Mouse (Mus musculus) R1 (cell line): ENCODE results near the gene Creld1.

Experiments used
- DNase-seq: peaks from one replicate; pipeline ENCODE4 v3.0.0-alpha.2; 2018; ENCODE audit warnings: low read depth, low spot score

Creld1 gene

DNA sequence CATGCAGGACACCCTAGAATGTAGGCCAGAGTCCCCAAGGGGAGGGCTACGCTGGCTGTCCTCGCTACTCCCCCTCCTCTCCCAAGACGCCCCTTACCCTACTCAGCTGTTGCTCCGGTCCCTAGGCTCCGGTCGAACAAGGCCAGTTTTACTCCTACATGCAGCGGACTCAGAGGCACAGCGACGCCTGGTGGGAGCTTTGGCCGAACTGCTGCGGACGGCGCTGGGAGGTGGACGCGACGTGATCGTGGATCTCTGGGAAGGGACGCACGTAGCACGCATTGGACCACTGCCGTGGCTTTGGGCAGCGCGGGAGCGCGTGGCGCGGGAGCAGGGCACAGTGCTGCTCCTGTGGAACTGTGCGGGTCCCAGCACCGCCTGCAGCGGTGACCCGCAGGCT is 13.7 kb upstream of the Creld1 start:
- peak; percentile 85 for DNase-seq

DNA sequence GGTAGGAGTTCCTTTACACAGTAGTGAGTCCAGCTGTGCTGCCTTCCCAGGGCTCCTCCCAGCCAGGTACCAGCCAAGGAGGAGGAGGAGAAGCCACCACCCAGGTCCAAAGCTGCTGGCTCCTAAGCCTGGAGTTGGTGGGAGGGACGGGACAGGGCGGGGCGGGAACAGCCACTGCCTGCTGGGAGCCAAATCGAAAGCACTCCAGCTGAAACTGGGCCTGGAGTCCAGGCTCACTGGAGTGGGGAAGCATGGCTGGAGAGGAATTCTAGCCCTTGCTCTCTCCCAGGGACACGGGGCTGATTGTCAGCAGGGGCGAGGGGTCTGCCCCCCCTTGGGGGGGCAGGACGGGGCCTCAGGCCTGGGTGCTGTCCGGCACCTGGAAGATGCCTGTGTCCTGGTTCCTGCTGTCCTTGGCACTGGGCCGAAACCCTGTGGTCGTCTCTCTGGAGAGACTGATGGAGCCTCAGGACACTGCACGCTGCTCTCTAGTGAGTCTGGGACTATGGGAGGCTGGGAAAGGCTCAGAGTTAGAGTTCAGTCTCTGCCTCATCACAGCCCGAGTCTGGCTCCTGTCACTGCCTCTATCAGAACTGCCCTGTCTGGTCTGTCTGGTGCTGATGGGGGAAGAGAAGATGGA is 11.7 kb upstream of the Creld1 start, which contains the start of gene Il17rc:
Gene Il17rc, plus strand, starts transcription at position 131 of the 640 bp plus-strand sequence.
- DNase-seq, result peak; percentile 65

DNA sequence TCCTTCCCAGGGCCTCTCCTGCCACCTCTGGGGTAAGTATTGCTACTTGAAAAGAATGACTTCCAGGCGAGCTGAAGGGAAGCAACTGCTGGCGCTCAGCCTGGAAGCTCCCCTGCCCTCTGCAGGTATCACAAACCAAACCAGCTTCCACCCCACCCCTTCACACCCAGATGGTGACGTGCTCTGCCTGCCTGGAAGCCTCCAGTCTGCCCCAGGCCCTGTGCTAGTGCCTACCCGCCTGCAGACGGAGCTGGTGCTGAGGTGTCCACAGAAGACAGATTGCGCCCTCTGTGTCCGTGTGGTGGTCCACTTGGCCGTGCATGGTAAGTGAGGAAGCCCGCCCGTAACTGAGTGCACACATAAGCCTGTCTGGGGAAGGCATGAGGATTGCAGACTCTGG is 11.0 kb upstream of the Creld1 start:
- DNase-seq, result peak; percentile 30

DNA sequence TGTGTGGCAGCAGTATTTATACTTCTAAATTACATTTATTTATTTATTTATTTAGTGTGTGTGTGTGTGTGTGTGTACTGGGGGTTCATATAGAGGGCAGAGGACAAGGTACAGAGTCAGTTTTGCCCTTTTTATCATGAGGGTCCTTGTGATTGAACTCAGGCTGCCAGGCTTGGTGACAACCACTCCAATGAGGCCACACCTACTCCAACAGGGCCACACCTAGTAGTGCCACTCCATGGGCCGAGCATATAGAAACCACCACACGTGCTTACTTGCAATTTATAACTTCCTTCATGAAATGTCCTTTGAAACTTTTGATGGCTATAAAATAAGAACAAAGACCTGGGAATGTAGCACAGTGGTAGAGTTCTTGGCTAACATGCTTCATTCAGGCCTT is 9.9 kb upstream of the Creld1 start:
- no peak for DNase-seq

DNA sequence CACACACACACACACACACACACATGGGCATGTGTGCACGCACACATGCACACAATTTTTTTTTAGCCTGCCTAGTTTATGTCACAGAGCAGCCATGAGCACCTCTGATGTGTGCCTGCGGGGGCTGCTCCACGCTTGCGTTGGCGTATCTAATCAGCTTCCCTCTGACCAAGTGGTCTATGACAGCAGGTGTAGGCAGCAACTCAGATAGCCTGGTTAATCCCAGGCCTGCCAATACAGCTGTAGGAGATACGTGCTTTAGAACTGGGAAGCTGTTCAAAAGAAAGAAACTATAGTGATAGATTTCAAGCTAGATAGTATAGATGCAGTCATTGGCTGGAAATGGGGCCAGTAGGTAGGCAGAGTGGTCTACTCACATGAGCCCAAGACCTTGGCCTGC is 9.4 kb upstream of the Creld1 start:
- no peak for DNase-seq

DNA sequence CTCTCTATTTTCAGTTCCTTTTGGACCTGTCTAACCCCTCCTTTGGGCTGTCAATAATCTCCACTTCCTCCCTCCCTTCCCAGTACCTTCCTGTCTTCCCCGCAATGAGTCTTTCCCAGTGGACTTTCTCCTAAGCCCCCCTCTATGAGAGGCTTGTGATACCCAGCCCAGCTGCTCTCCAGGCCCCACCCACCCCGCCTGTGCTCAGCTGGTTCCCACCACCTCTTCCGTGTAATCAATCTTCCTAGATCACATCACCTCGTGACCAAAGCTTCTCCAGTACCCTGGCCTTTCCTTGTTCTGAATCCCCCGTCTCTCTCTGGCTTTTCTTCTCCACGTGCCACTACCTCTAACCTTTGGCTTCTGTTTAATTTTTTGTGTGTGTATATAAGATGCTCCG is 5.7 kb upstream of the Creld1 start:
- no peak for DNase-seq

DNA sequence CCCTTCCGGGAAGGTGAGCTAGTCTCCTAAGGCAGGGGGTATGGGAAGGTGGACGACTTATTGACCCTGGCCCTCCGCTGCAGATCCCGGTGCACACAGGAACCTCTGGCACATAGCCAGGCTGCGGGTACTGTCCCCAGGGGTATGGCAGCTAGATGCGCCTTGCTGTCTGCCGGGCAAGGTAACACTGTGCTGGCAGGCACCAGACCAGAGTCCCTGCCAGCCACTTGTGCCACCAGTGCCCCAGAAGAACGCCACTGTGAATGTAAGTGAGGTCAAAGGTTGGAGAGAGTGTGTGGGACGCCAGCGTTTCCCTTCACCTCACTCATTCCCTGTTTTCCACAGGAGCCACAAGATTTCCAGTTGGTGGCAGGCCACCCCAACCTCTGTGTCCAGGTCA is 4.2 kb upstream of the Creld1 start:
- DNase-seq, result no peak

DNA sequence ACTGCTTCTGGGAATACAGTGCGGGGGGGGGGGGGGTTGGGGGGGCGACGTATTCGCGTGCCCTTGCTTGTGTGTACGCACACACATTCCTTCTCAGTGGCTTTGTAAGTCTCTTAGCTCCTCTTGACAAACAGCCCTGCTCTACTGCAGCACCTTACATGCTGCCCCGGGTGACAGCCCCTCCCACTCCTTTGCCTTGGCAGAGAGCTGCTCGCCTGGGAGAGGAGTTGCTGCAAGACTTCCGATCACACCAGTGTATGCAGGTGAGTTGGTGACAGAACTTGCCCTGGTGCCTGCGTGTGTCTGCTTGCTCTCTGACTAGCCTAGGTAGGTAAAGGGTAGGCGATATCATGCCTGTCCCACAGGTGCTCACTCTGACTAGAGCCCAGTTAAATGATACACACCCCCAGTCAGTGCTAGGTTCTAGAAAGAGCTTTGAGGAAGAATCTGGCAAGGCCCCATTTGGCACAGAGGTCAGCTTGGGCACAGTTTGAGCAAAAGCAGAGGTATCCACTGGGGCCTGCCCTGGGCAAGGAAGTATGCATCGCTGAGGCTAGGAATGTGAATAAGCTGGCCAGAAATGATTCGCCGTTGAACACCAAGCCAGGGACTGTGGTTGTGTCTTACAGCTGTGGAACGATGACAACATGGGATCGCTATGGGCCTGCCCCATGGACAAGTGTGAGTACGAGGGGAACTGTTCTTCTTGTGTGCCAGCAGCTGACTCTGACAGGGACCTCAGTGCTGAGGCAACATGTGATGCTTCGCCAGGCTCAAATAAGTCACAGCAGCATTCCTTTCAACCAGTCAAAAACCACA is 2.3 kb upstream of the Creld1 start:
- no peak for DNase-seq

DNA sequence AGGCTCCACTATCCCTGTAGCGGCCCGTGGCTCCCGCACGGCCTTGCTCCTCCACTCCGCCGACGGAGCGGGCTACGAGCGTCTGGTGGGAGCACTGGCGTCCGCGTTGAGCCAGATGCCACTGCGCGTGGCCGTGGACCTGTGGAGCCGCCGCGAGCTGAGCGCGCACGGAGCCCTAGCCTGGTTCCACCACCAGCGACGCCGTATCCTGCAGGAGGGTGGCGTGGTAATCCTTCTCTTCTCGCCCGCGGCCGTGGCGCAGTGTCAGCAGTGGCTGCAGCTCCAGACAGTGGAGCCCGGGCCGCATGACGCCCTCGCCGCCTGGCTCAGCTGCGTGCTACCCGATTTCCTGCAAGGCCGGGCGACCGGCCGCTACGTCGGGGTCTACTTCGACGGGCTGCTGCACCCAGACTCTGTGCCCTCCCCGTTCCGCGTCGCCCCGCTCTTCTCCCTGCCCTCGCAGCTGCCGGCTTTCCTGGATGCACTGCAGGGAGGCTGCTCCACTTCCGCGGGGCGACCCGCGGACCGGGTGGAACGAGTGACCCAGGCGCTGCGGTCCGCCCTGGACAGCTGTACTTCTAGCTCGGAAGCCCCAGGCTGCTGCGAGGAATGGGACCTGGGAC is 509 bp upstream of the Creld1 start:
- DNase-seq, result peak; percentile 76

DNA sequence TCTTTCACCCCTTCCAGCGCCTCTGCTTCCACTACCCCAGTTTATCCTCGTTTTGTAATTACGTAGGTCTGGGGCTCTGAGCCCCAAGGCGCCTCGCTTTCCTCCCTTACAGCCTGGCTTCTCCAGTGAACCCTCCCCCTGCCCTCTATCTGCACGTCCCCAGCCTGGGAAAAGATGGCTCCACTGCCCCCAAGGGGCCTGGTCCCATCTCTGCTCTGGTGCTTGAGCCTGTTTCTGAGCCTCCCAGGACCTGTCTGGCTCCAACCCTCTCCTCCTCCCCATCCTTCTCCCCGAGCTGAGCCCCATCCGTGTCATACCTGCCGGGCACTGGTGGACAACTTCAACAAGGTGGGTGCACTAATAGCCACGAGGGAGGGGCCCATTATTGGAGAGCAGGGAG is 632 bp downstream of the Creld1 start:
- DNase-seq, result peak; percentile 69

DNA sequence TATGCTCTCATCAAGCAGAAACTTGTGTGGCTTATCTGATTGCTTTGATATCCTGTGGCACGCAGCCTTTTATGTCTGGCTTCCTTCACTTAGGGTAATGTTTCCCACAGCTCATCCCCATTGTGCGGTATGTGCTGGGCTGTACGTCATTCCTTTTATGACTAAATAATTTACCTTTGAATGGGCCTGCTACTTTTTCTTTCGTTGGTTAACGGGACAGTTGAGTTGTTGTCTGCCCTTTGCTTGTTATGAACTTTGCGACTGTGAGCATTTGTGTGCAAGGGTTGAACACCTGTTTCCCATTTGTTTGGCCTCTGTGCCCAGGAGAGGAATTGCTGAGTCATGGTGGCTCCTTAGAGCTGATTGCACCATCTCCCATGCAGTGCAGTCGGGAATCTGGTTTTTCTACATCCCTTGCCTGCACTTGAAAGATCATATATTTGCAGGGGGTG is 4.1 kb downstream of the Creld1 start:
- DNase-seq, result peak; percentile 81

DNA sequence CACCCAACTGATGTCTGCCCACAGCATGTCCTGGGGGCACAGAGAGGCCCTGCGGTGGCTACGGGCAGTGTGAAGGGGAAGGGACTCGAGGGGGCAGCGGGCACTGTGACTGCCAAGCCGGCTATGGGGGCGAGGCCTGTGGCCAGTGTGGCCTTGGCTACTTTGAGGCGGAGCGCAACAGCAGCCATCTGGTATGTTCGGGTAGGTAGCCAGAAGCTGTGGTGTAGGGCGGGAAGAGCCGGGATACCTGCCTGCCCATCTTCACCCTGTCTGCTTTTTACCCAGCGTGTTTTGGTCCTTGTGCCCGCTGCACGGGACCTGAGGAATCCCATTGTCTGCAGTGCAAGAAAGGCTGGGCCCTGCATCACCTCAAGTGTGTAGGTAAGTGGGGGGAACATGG is 6.3 kb downstream of the Creld1 start:
- DNase-seq, result no peak

DNA sequence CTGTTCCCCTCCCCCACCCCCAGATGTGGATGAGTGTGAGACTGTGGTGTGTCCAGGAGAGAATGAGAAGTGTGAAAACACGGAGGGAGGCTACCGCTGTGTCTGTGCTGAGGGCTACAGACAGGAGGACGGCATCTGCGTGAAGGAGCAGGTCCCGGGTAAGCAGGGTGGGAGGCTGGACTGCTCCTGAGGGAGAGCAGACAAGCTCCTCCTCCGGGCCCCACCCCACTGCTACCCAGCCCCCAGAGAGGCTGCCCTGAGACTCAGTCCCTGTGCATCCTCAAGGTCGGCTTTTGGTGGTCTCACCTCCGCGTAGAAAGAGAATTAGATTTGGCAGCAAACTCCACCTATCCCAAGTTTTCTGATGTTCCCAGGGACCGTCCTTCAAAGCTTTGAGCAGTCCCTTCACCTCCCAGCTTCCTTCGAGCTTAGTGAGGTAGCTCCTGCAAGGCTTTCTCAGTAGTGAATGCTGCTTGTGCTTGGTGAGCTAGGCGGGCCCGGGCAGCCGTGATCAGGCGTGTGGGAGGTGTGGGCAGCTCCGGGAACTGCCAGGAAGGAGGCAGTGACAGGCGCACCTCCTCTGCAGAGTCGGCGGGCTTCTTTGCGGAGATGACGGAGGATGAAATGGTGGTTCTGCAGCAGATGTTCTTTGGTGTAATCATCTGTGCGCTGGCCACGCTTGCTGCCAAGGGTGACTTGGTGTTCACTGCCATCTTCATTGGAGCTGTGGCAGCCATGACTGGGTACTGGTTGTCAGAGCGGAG is 9.2 kb downstream of the Creld1 start:
- peak; percentile 62 for DNase-seq

DNA sequence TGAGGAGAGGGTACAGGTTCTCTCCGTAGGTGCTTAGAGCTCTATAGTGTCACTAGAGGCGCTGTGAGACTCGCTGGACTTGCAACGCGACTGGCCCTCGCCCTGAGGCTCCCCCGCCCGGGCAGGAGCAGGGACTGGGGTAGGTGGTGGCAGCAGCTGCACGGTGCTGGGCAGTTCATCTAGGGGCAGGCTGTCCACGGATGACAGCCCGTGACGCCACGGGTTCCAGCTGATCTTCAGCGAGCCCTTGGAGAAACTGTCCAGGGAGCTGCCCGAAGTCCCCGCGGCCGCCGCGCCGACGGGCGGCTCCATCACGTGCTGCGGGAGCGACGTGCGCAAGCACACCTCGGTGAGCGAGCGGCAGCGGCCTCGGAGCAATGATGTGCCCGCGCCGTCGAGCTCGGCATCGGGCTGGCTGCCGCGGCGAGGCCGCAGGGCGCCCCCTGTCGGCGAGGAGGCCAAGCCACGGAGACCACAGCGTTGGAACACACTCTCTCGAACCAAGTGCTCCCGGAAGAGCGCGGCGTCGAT is 11.2 kb downstream of the Creld1 start:
- DNase-seq, result peak; percentile 88

DNA sequence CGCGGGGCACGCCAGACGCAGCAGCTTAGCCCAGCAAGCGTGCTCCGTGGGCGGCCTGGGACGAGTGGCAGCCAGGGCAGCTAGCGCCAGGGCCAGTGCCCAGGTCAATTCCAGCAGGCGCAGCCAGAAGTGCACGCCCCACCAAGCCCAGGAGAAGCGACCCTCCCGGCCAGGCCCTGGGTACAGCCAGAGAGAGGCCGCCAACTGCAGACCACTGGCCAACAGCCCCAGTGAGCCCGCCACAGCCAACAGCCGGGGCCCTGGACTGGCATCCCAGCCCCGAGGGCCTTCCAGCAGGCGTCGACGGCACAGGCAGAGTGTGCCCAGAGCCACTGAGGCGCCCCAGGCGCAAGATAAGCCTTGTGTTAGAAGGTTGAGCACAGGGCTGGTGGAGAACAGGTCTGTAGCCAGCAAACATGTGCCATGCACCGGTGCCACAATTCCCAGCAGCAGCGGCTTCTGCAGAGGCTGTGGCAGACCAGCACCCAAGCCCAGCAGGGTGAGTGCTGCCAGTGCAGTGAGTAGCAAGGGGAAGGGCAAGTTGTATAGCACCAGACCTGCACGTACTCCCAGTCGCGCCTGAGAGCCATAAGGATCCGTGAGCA is 12.1 kb downstream of the Creld1 start:
- no peak for DNase-seq

DNA sequence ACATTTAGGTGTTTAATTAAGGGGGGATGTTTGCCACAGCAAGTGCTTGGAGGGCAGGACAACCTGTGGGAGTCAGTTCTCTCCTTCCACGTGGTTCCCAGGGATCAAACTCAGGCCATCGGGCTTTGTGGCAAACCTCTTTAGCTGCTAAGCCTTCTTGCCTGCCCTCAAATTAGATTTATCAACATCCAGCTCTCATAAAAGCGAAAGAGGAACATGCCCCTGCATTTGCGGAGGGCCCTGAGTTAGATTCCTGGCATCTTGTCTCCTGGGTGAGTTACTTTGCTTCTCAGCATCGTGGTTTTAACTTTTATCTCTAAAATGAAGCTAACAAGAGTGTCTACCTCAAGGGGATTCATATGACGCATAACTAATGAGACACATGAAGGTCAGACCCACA is 16.2 kb downstream of the Creld1 start:
- DNase-seq, result no peak

DNA sequence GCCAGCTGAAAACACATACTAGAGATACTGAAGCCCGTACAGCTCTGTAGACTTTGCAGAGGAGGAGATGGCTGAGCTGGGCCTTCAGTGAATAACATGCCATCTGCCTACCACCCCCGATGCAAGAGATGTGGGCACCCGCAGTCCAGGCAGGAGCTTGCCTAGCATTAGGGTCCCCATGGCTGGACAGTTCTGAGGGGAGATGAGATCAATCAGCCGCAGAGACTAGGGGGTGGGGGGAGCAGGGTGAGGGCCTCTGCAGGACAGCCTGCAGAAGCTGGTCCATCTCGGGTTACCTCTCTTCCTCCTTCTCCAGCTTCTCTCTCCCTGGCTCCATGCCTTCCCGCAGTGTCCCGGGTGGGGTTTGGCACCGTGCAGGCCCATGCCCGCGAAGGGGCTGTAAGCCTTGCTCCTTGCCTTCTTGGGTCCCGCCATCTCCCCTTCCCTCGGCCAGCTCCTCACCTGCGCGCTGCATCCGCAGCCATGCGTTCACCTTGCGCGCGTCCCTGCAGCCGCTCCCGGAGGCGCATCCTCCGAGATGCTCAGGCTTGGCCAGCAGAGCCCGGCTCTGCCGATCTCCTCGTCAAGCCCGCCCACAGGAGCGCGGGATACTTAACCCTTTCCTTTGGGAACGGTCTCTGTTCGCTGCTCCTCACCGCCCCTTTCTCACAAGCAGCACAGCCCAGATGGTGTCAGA is 18.4 kb downstream of the Creld1 start, which contains the start of gene Prrt3:
Gene Prrt3, minus strand, starts transcription at position 544 of the 697 bp plus-strand sequence.
- peak; percentile 91 for DNase-seq

DNA sequence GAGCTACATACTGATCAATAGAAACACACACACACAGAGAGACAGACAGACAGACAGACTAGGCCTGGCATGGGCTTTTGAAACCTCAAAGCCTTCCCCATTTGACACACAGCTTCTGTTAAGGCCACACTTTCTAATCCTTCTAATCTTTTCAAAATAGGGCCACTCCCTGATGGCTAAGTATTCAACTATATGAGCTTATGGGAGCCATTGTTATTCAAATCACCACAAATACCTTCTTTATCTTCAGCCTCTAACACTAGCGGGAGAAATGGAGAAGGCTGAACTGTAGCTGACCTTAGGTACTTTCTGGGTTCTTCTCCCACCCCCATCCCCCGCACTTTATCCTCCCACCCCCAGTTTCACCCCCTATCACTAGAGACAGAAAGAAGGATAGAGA is 19.7 kb downstream of the Creld1 start:
- peak; percentile 95 for DNase-seq

DNA sequence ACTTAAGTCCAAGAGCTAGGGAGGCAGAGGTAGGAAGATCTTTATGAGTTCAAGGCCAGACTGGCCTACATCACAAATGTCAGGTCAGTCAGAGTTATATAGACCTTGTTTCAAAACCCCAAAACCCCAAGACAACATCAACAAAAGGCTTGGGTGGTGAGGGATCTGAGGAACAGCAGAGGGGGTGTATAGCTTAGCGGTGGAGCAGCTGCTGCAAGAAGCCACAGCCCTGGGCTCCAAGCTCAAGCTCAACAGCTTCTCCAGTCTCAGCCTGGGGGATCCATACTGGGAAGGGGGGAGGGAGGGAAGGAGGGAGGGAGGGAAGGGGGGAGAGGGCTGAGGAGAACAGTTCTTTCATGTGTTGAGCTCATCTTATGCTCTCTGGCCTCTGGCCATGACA is 22.6 kb downstream of the Creld1 start:
- no peak for DNase-seq

DNA sequence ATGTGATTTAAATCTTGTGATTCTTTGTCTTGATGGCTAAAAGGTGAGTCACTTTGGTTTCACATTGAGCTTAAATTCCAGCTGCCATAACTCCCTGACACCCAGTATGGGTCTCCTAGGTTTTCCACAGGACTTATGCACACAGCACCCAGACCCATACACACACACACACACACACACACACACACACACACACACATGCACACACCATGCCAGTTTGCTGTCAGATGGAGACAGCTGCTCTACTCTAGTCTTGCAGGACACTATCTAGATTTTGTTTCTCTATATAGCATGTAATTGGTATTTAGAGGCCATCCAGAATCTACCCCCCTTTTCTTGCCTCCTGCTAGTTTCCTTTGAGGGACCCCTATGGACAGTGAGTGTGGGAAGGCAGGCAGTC is 24.0 kb downstream of the Creld1 start:
- no peak for DNase-seq
